Mouse (Mus musculus) adrenal gland (tissue): ENCODE measurements around the gene Zfp335.

Experiments
- intact Hi-C: fragments of 180-260 bp; cut with DNase I; formaldehyde crosslinking; loops from one replicate; pipeline ENCODE4 v1.15.1; 2025

Zfp335 gene

DNA sequence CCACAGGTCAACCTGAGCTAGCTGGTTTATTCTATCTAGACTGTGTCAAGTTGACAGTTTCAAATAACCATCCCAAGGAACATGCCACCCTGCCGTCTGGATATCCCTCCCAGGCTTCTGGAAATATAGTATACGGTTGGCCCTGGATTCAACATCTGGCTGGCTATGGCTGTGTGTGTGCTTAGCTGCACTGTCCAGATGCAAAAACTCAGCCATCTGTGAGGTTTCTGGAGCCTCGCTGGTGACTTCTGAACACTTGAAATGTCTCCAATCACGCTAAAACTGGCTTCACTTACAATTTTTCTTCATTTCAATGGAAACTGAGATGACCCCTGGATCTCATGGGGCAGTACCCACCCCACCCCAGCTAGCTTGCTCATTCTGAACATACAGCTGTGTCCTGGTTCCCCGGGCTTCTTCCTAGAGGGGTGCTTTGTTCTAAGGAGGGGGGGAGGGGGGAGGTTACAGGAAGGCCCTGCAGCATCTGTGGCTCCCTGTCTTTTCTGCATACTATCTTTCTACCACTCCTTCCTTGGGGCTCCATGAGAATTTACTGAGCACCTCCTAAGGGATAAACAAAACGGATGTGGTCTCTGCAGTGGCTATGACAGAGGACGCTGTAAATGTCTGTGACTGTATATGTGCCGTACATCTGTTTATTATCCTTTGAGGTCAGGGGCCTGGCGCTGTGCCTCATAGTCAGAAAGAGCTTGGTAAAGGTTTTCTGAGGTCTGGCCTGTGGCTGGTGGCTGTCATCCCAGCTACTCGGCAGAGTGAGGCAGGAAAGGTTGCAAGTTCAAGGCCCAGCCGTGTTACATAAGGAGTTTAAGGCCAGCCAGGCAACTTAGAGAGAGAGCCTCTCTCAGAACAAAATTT lies 19.4 kb upstream of the Zfp335 start:
- intact Hi-C loops: no loop called here

DNA sequence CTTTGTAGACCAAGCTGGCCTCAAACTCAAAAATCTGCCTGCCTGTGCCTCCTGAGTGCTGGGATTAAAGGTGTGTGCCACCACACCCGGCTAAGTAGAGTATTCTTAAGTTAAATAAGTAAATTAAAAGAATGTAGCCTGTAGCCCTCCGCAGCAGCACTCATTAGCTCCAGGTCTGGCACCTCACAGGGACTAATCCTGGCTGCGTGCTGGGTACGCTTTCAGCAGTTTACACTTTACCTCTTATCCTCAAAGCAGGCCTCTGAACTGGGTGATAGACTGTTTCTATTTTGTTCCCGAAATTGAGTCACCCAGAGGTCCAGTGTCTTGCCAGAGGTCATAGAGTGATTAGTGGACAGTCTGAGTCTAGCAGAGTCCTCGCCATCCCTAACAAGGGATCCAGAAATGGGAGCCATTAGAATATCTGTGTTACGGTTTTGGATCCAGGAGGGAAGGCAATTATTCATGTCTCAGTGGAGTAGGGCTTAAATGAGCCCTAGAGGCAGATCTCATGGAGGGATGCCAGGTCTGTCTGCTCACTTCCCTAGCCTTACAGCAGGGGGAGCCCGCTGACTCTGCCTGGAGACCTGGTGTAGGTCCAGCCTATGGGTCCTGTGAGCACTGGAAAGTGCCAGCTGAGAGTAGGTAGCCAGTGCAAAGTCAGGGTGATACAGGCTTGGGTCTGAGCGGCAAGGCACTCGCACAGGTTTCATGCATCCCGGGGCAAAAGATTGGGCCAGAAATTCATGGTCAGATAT lies 12.7 kb upstream of the Zfp335 start:
- intact Hi-C loops: loop anchor here (5.0 kb wide), 1 partner anchor 108 kb away; the partner anchor contains the start of gene Ncoa5

DNA sequence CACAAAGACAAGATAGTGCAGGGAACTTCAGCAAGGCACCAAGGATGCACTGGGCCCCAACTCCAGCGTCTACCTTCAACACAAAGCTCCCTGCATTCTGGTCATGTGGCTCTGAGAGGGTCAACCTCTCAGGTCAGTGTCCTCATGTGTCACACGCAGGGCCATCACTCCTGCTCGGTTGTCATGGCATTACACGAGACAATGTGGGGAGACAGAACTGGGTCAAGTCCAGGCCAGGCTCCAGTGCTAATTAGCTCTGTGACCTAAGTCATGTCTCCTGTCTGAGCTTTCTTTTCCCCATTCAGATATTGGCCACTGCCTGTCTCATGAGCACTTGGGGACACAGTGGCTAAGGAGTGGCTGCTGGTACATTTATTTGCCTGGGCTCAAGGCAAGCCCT lies 11.7 kb upstream of the Zfp335 start:
- intact Hi-C loops: loop anchor here (5.0 kb wide), 1 partner anchor 109 kb away; the partner anchor contains the start of gene Ncoa5

DNA sequence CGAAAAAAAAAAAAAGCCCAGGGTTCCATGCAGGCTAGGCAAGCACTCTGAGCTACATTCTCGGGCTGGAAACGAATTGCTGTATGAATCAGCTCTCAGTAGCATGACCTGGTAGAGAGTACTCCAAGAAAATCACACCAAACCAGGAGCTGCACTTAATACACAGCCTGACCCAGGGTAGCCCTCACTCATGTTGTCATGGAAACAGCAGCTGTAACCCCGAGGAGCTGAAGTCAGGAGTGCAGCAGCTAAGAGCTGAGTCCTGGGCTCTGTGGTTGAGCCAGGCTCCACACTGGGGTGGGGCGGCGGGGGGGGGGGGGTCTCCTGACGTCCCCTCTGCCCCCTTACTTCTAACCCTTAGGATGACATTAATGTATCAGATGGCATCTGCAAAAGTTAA lies 10.4 kb upstream of the Zfp335 start:
- intact Hi-C loops: loop anchor here (5.0 kb wide), 1 partner anchor 110 kb away; the partner anchor contains the start of gene Ncoa5

DNA sequence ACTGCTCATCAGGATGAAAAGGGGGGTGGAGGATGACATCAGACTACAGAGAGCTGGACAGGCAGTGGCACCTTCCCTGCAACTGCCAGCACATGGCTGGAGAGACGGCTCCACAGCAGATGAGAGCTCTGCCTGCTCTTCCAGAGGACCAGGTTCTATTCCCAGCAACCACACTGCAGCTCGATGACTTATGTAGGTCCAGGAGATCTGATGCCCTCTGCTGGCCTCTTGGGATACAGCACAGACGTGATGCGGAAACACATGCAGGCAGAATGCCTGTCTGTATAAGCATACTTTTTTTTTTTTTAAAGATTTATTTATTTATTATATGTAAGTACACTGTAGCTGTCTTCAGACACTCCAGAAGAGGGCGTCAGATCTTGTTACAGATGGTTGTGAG lies 6.8 kb upstream of the Zfp335 start:
- intact Hi-C loops: no loop called here

DNA sequence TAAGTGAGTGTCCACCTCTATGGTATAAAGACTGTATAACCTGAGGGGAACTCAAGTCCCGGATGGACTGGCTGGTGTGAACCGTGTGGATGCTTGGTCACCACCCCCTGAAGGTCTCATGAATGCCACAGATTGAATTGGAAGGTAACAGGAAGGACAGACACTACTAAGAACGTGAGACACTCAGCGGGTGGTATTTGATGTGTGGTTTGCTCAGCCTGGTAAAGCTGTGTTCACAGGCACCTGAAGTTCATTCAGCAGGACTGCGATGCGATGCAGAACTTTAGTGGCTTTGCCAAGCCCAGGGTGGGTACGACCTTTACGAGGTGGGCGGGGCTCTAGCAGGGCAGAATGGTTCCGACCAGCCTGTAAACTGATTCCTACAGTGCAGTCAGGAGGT lies 5.8 kb upstream of the Zfp335 start:
- intact Hi-C loops: no loop called here

- intact Hi-C loops: no loop called here
These were observed 5.3 kb upstream of the Zfp335 start for GRCm38 (mm10) chr2:164916820-164917219.

DNA sequence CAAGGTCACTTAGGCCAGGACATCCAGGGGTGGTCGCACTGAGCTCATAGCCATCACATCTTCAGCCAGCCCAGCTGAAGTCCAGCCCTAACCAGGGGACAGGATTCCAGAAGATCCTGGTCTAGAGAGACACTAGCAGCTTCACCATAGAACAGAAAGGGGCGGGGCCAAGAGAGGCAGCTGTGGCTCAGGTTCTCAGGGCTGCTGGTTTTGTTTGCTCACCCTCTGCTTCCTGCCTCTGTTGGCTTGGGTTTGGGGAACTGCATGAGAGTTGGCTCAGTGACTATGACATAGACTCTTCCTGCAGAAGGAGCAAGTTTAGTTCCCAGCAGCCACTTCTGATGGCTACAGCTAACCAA lies 1.9 kb upstream of the Zfp335 start:
- intact Hi-C loops: no loop called here

DNA sequence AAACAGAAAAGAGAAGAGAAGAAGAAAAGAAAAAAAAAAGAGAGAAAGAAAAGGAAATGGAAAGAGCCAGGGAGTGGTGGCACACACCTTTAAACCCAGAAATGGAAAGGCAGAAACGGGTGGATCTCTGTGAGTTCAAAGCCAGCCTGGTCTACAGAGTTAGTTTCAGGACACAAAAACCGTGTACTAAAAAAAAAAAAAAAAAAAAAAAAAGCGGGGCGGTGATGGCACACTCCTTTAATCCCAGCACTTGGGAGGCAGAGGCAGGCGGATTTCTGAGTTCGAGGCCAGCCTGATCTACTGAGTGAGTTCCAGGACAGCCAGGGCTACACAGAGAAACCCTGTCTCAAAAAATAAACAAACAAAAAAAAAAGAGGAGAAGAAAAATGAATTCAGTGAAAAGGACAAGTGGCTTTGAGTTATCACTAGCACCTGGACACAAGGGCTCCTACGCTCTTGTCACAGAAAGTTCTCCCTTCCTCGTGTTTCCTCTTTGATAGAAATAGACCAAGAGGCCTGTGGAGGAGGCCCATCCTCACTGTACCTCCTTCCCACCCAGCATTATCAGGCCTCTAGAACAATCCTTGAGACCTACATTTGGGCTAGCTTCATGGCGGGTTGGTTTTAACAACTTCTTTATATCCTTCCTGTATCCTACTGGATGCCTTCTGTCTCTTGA lies 1.3 kb upstream of the Zfp335 start:
- intact Hi-C loops: no loop called here

GRCm38 (mm10) chr2:164912151-164912550 lies 594 bp upstream of the Zfp335 start:
- intact Hi-C loops: no loop called here

DNA sequence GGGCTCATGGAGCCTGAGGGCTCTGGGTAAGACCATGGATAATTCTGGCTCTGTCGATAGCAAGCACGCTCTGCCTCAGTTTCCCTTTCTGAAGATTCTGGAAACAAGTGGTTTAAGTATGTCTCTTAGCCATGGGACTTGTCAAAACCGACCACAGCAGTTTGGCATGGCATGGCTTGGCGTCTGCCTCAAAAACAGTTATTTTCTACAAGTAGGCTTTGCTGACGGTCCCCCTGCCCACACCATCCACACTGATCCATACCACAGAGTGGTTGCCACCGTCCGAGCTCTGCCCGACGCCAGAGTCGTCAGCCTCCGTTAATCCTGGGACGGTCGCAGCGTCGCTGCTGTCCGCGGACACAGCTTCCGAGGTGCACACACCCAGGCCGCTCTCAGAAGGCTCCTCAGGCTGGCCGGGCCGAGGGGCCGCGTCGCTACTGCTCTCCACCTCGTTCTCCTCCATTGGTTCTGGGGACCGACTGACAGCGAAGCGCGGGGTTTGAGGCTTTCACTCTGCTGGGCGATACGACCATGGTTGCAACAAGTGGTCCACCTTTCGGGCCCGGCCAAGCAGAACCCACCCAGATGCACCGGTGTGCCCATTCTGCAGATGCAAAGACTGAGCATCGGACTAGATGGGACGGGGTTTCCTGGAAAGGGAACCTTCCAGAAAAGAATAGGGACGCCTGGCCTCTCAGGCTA lies 1.0 kb downstream of the Zfp335 start:
- intact Hi-C loops: no loop called here

GRCm38 (mm10) chr2:164909542-164909941 lies 2.0 kb downstream of the Zfp335 start:
- intact Hi-C loops: no loop called here

DNA sequence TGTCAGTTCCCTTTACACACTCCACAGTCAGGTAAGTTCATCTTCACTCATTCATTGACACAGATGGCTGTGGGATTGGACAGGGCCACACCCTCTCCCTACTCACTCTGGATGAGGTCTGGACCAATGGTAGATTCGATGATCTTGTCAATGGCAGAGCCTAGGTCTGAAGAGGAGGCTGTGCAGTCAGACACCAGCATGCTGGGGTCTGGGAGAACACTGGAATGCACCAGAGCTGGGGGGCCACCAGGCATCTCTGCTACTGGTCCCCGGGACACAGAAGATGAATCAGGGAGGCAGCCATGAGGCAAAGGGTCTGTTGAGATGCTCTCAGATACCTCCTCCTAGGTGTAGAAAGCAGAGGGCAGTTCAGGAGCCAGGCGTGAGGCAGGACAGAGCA lies 2.5 kb downstream of the Zfp335 start:
- intact Hi-C loops: no loop called here

DNA sequence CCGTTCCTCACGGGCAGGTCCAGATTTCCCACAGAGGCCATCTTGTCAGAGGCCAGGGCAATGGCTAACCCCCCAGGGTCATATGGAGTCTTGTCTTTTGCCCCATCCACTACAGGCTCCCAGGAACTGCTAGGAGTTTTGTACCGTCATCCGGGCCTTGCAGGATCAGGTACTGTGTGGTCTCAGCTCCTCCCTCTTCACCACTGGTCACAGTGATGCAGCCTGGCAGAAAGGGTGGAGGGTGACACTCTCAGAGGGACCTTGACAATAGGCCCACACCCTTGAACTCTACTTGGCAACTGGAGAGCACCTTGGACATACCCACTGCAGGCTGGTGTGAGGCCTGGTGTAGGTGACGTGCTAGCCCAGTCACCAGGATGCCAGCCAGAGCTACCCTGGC lies 3.5 kb downstream of the Zfp335 start:
- intact Hi-C loops: no loop called here

- intact Hi-C loops: no loop called here
These were observed 4.0 kb downstream of the Zfp335 start for GRCm38 (mm10) chr2:164907511-164907910.

DNA sequence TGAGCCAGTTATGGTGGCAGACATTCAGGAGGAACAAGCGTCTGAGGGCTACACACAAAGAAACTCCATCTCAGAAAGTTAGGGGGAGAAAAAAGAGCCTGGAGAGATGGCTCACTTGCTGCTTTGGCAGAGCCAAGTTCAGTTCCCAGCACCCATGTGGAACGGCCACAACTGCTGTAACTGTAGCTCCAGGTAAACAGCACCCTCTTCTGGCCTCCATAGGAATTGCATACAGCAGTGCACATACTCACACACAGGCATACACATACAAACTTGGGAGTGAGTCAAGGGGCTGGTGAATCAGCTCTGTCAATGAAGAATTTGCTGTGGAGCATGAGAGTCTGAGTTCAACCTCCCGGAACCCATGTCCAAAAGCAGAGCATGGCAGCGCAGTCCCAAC lies 5.5 kb downstream of the Zfp335 start:
- intact Hi-C loops: no loop called here

DNA sequence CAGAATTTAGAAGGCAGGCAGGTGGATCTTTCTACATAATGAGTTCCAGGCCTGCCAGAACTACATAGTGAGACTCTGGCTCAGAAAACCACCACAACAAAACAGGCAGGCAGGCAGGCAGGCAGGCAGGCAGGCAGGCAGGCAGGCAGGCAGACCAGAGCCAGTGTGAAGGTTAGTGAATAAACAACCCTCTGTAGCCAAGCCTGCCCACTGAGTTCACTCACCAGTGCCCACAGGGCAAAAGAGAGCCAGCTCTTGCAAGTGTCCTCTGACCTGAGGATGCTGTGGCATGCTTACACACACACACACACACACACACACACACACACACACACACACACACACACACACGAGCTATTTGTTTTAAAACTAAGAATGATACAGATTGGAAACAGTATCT lies 8.1 kb downstream of the Zfp335 start:
- intact Hi-C loops: no loop called here

GRCm38 (mm10) chr2:164901380-164901779 lies 10.2 kb downstream of the Zfp335 start:
- intact Hi-C loops: no loop called here

DNA sequence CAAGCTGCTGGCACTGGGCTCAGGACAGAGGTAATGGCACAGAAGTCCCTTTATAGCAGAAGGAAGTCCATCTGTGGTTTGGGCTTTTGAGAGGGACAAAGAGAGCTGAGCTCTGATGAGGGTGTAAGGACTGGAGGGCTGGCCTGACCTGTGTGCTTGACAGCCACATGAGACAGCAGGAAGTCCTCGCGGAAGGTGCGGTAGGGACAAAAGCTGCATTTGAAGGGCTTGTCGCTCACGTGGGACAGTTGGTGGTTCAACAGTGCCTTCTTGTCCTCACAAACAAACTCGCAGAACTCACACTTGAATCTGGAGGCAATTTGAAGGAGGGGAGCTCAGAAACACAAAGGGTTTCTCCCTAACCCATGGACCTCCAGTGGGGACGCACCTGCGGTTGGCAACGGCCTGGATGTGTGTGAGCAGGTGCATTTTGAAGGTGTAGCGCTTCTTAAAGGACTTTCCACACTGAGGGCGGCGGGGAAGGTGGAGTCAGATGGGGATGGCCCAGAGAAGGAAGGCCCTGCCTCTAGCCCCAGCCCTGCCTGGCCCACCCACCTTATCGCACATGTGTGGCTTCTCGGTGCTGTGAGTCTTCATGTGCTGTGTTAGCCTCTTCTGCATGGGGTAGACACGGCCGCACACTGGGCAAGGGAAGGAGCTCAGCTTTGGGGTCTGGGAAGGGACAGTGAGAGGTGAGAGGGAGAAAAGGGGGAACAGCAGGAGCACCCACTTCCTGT lies 11.7 kb downstream of the Zfp335 start:
- intact Hi-C loops: loop anchor here (5.0 kb wide), 1 partner anchor 68 kb away; the partner anchor contains the start of genes Ctsa and Neurl2

DNA sequence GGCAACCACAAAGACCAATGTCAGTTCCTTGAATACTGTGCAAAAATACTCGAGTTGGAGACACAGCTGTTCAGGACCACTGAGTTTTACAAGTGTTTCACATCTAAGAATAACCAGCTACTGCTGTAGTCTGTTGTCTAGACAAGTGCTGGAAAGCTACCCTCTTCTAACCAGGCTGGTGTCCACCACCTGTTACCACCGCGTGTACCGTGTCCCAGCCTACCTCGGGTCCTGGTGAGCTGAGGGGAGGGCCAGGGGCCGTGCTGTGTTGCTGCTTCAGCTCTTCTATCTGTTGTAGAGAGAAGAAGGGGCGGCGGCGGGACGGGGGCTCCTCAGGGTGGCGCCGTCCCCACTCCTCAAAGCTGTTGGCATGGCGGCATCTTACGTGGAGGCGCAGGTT lies 12.5 kb downstream of the Zfp335 start:
- intact Hi-C loops: loop anchor here (5.0 kb wide), 1 partner anchor 67 kb away; the partner anchor contains the start of genes Ctsa and Neurl2
